Mouse (Mus musculus) activated CD4-positive, CD25-positive, alpha-beta regulatory T cell, adult 4 months (primary cell): ENCODE data around the gene H2-D1. TPM values are rescaled to one million over a fixed set of nuclear protein-coding genes. Genes with fewer than 3 reads are reported as not detected.
"Not testable (repeated sequence)": the region's sequence is repeated elsewhere in the genome, so short reads cannot be mapped to it uniquely, and the experiment has no call there.

Experiments used
- ATAC-seq: one replicate; pipeline ENCODE4 v1.8.0; 2017
- polyA plus RNA-seq, 2 experiments: library from polyadenylated mRNA; unstranded; fragments of 100-300 nt; shearing (Covaris generic); gene quantifications; one replicate each; pipeline ENCODE4 v1.2.1; 2017

The H2-D1 gene
- polyA plus RNA-seq, 2 experiments from 2014 or later: 3,460 to 4,099 TPM

GRCm38 (mm10) chr17:35304478-35304877 lies 41.9 kb downstream of the H2-D1 start:
- ATAC-seq: no peak

GRCm38 (mm10) chr17:35304921-35305320 lies 42.4 kb downstream of the H2-D1 start:
- ATAC-seq: not testable (repeated sequence)

Other genes starting within 250 kb of the H2-D1 start
- gene Vwa7, start 246.2 kb upstream of the H2-D1 start, polyA plus RNA-seq: under 1 TPM; 0.11 to 0.12 TPM
- gene Sapcd1, start 234.7 kb upstream of the H2-D1 start, polyA plus RNA-seq: 1 to 10 TPM; 1.8 to 2.1 TPM
- 1 to 10 TPM; 1.3 to 1.6 TPM for gene Msh5, start 216.0 kb upstream of the H2-D1 start, polyA plus RNA-seq
- 100 to 1,000 TPM; 464 to 670 TPM for gene Clic1, start 212.8 kb upstream of the H2-D1 start, polyA plus RNA-seq
- gene Ddah2, start 203.7 kb upstream of the H2-D1 start, polyA plus RNA-seq: 1 to 10 TPM in 1 of 2 experiments, under 1 TPM in 1; 0.36 to 1.8 TPM
- not detected for gene Ly6g6c, start 197.3 kb upstream of the H2-D1 start, polyA plus RNA-seq
- gene Mpig6b, start 196.5 kb upstream of the H2-D1 start, polyA plus RNA-seq: not detected
- gene Ly6g6e, start 185.8 kb upstream of the H2-D1 start, polyA plus RNA-seq: not detected
- gene Ly6g6d, start 184.7 kb upstream of the H2-D1 start, polyA plus RNA-seq: not detected
- under 1 TPM in 1 of 2 experiments, not detected in 1; 0.29 TPM for gene Ly6g6f, start 177.1 kb upstream of the H2-D1 start, polyA plus RNA-seq
- gene Abhd16a, start 173.5 kb upstream of the H2-D1 start, polyA plus RNA-seq: 10 to 100 TPM; 18.7 to 20.6 TPM
- not detected for gene Ly6g5c, start 154.5 kb upstream of the H2-D1 start, polyA plus RNA-seq
- gene Ly6g5b, start 147.3 kb upstream of the H2-D1 start, polyA plus RNA-seq: 1 to 10 TPM; 1.9 to 2.4 TPM
- 10 to 100 TPM; 60.4 to 70.2 TPM for gene Gpank1, start 141.3 kb upstream of the H2-D1 start, polyA plus RNA-seq
- 100 to 1,000 TPM; 274 to 355 TPM for gene Csnk2b, start 140.7 kb upstream of the H2-D1 start, polyA plus RNA-seq
- 10 to 100 TPM; 22.6 to 26.3 TPM for gene D17H6S53E, start 136.4 kb upstream of the H2-D1 start, polyA plus RNA-seq
- not detected for gene Apom, start 130.7 kb upstream of the H2-D1 start, polyA plus RNA-seq
- gene Bag6, start 127.6 kb upstream of the H2-D1 start, polyA plus RNA-seq: 10 to 100 TPM; 26.2 to 34.1 TPM
- 10 to 100 TPM; 38.8 to 78.9 TPM for gene Prrc2a, start 97.8 kb upstream of the H2-D1 start, polyA plus RNA-seq
- 1 to 10 TPM in 1 of 2 experiments, under 1 TPM in 1; 0.91 to 1.9 TPM for gene Aif1, start 86.7 kb upstream of the H2-D1 start, polyA plus RNA-seq
- 10 to 100 TPM in 1 of 2 experiments, 1 to 10 TPM in 1; 5.4 to 13.4 TPM for gene Lst1, start 74.3 kb upstream of the H2-D1 start, polyA plus RNA-seq
- 100 to 1,000 TPM; 134 to 383 TPM for gene Ltb, start 68.3 kb upstream of the H2-D1 start, polyA plus RNA-seq
- gene Tnf, start 60.7 kb upstream of the H2-D1 start, polyA plus RNA-seq: 10 to 100 TPM; 21.5 to 21.6 TPM
- gene Lta, start 57.4 kb upstream of the H2-D1 start, polyA plus RNA-seq: 10 to 100 TPM; 70.5 to 90.5 TPM
- gene Gm16181, start 41.9 kb upstream of the H2-D1 start, polyA plus RNA-seq: 1 to 10 TPM in 1 of 2 experiments, not detected in 1; 1.8 TPM
- gene Atp6v1g2, start 29.1 kb upstream of the H2-D1 start, polyA plus RNA-seq: 1 to 10 TPM; 2.3 to 4.0 TPM
- gene Nfkbil1, start 26.9 kb upstream of the H2-D1 start, polyA plus RNA-seq: 1 to 10 TPM; 3.4 to 4.4 TPM
- gene Ddx39b, start 21.0 kb upstream of the H2-D1 start, polyA plus RNA-seq: 100 to 1,000 TPM; 200 to 247 TPM
- gene H2-Q1, start 57.7 kb downstream of the H2-D1 start, polyA plus RNA-seq: not detected
- 1 to 10 TPM; 7.5 to 8.8 TPM for gene H2-Q2, start 79.5 kb downstream of the H2-D1 start, polyA plus RNA-seq
- 10 to 100 TPM; 12.1 to 12.7 TPM for gene H2-Q4, start 116.9 kb downstream of the H2-D1 start, polyA plus RNA-seq
- 100 to 1,000 TPM; 450 to 531 TPM for gene H2-Q6, start 162.1 kb downstream of the H2-D1 start, polyA plus RNA-seq
- 1,000 to 10,000 TPM; 1,012 to 1,237 TPM for gene H2-Q7, start 176.4 kb downstream of the H2-D1 start, polyA plus RNA-seq
- 10 to 100 TPM in 1 of 2 experiments, 1 to 10 TPM in 1; 7.3 to 20.1 TPM for gene H2-Q10, start 207.4 kb downstream of the H2-D1 start, polyA plus RNA-seq
- gene Pou5f1, start 243.3 kb downstream of the H2-D1 start, polyA plus RNA-seq: under 1 TPM in 1 of 2 experiments, not detected in 1; 0.36 TPM